9 mouse cellular contexts compared by ENCODE assay signal in genomic region chr9:56825476-56826213, GRCm38 (mm10). TPM values are rescaled to one million over a fixed set of nuclear protein-coding genes. Genes with fewer than 3 reads are reported as not detected.
DNase-seq lines count a peak whose midpoint lies in the region; ATAC-seq and TF ChIP-seq lines count a peak whose summit lies in the region.
"Had no signal": no experiment of that assay in that cellular context is flagged by ENCODE, and none has a peak within 500 bp of the region (broad histone marks: within the 10 kb centered on the region; RNA-seq: fewer than 3 reads in every experiment).

No protein-coding gene starts in this region.

- no peak overlapping the region for H3K9ac ChIP-seq in lung, embryonic 16.5 days (ENCODE audit: low read length)
- no peak overlapping the region for H3K9ac ChIP-seq in intestine, postnatal 0 days (ENCODE audit: low read depth, low read length)

- peak overlapping the region; percentile 15; the same call in 1 of the 2 replicates for H3K4me2 ChIP-seq in lung, embryonic 16.5 days (ENCODE audit: low read depth, low read length)
- H3K4me2 ChIP-seq in intestine, postnatal 0 days (replicated peaks; ENCODE audit: low read depth): 0 out of 2 replicates have a peak overlapping the region, but pooled peaks have one; percentile 27

- no peaks in the 10 kb centered on the region for H3K36me3 ChIP-seq in lung, embryonic 16.5 days (ENCODE audit: control insufficient read depth, insufficient read depth, low read length)
- H3K36me3 ChIP-seq in intestine, postnatal 0 days (ENCODE audit: control insufficient read depth, insufficient read depth): no peaks in the 10 kb centered on the region

- no peak for TF ChIP-seq CTCF in intestine, postnatal 0 days (IDR thresholded peaks at IDR 0.05; ENCODE audit: low read depth)

- H3K27ac ChIP-seq in lung, embryonic 16.5 days (ENCODE audit: low read length): no peak overlapping the region
- no peak overlapping the region for H3K27ac ChIP-seq in intestine, postnatal 0 days (ENCODE audit: low read depth, low read length)

- 12% methylated on average over 21 of the region's 21 CpGs for WGBS in lung, embryonic 16.5 days
- WGBS in intestine, postnatal 0 days: 17% methylated on average over 21 of the region's 21 CpGs

- peak; percentile 34 for DNase-seq in adrenal gland, postnatal 14 days
- no peak for DNase-seq in adrenal gland, postnatal 25 days
- no peak for DNase-seq in lung, postnatal 36 days
- peak; percentile 51 for DNase-seq in retina, postnatal 1 day
- DNase-seq in layer of hippocampus, postnatal 10 days (ENCODE audit: low spot score in 2 of 2): no peak
- DNase-seq in spleen, adult 12 weeks (ENCODE audit: low spot score): no peak

- no peak overlapping the region for H3K4me3 ChIP-seq in lung, embryonic 16.5 days (ENCODE audit: low read length)
- no peak overlapping the region for H3K4me3 ChIP-seq in intestine, postnatal 0 days (ENCODE audit: low read depth, low read length)

- peaks cover 12% of the 10 kb centered on the region for H3K27me3 ChIP-seq in lung, embryonic 16.5 days (ENCODE audit: control insufficient read depth, insufficient read depth, low read depth, low read length)
- H3K27me3 ChIP-seq in intestine, postnatal 0 days (replicated peaks; ENCODE audit: control insufficient read depth, insufficient read depth, low read length): peaks cover 4% of the 10 kb centered on the region; the same call in 1 of the 2 replicates

- no peak for ATAC-seq in lung, embryonic 16.5 days (ENCODE audit: low read depth)
- no peak for ATAC-seq in intestine, postnatal 0 days

- H3K4me1 ChIP-seq in lung, embryonic 16.5 days (replicated peaks; ENCODE audit: control insufficient read depth, insufficient read depth, low read length): no peaks in the 10 kb centered on the region
- H3K4me1 ChIP-seq in intestine, postnatal 0 days (replicated peaks; ENCODE audit: control insufficient read depth, insufficient read depth, low read length): no peaks in the 10 kb centered on the region

- H3K9me3 ChIP-seq in lung, embryonic 16.5 days (ENCODE audit: control insufficient read depth, low read length): no peaks in the 10 kb centered on the region
- H3K9me3 ChIP-seq in intestine, postnatal 0 days (ENCODE audit: control insufficient read depth): no peaks in the 10 kb centered on the region

RNA-seq across cellular contexts. Expression of gene Lingo1, which starts 29.4 kb away (rescaled TPM):
- 1.4 and 3.0 TPM in 2 replicates for total RNA-seq in adrenal gland, postnatal 14 days (2021)
- total RNA-seq in adrenal gland, postnatal 25 days (2021): 0.86 and 1.1 TPM in 2 replicates
- polyA plus RNA-seq in lung, embryonic 16.5 days (2015; fragmentation: Nextera tagmentation; extraction: Ambion mirVana): 3.2 and 3.3 TPM in 2 replicates
- 0.72 and 0.98 TPM in 2 replicates for polyA plus RNA-seq in intestine, postnatal 0 days (2015; fragmentation: Nextera tagmentation; extraction: Ambion mirVana)
- 100 to 1,000 TPM; 285 to 307 TPM for total RNA-seq in layer of hippocampus, postnatal 10 days (2021)

RNA-seq across cellular contexts. Expression of gene Odf3l1, which starts 38.8 kb away (rescaled TPM):
- total RNA-seq in adrenal gland, postnatal 14 days (2021): 2.0 and 3.2 TPM in 2 replicates
- total RNA-seq in adrenal gland, postnatal 25 days (2021): 1.6 and 1.8 TPM in 2 replicates
- 0.20 and 1.1 TPM in 2 replicates for polyA plus RNA-seq in lung, embryonic 16.5 days (2015; fragmentation: Nextera tagmentation; extraction: Ambion mirVana)
- 0.70 and 0.97 TPM in 2 replicates for polyA plus RNA-seq in intestine, postnatal 0 days (2015; fragmentation: Nextera tagmentation; extraction: Ambion mirVana)
- under 1 TPM in 1 of 2 experiments, not detected in 1; 0.34 TPM for total RNA-seq in layer of hippocampus, postnatal 10 days (2021)
- total RNA-seq: liver, adult 2 months had no signal

RNA-seq across cellular contexts. Expression of gene Cspg4, which starts 39.2 kb away (rescaled TPM):
- 12.5 and 17.0 TPM in 2 replicates for total RNA-seq in adrenal gland, postnatal 14 days (2021)
- total RNA-seq in adrenal gland, postnatal 25 days (2021): 10.0 and 10.4 TPM in 2 replicates
- polyA plus RNA-seq in lung, embryonic 16.5 days (2015; fragmentation: Nextera tagmentation; extraction: Ambion mirVana): 23.9 and 26.5 TPM in 2 replicates
- 8.2 and 8.5 TPM in 2 replicates for polyA plus RNA-seq in intestine, postnatal 0 days (2015; fragmentation: Nextera tagmentation; extraction: Ambion mirVana)
- total RNA-seq in layer of hippocampus, postnatal 10 days (2021): 10 to 100 TPM; 37.0 to 37.5 TPM

Comparison
In these comparisons a context has a peak if more than half of its experiments do, and no peak if none do; other contexts are left out.
1. DNase-seq: peak in adrenal gland, postnatal 14 days (single experiment) and retina, postnatal 1 day (single experiment); none in adrenal gland, postnatal 25 days (single experiment), lung, postnatal 36 days (single experiment), layer of hippocampus, postnatal 10 days (0 of 2) and spleen, adult 12 weeks (single experiment).
2. RNA of gene Lingo1, which starts 29.4 kb away (total RNA-seq): 285 to 307 TPM in layer of hippocampus, postnatal 10 days; 1.4 to 3.0 TPM in adrenal gland, postnatal 14 days and 0.86 to 1.1 TPM in adrenal gland, postnatal 25 days; every median in the first group is over 10 times any median in the second.